Mouse (Mus musculus): ENCODE results near the gene Gm2663. TPM values are rescaled to one million over a fixed set of nuclear protein-coding genes. Genes with fewer than 3 reads are reported as not detected.
"Not testable (repeated sequence)": the region's sequence is repeated elsewhere in the genome, so short reads cannot be mapped to it uniquely, and the experiment has no call there.

Gene Gm2663
- polyA plus RNA-seq (2015; fragmentation: Nextera tagmentation; extraction: Ambion mirVana) = not detected in 2 replicates

DNA sequence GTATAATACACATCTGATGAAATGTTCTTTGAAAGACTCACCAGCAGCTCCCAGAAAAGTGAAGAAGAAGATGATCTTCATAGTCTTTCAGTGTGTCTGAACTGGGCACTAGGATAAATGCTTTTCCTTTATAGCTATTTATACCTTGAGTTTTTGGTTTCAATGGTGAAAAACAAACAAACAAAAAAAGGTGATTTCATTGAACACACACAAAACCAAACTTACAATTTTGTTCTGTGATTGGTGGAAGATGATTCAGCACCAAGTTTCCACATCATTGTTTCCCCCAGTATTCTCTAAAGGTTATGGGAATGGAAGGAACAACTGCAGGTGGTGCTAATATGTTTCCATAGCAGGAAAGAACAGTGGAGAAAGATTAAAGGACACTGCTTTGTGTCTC, at the start of gene Gm2663:
Gm2663 (minus strand) TSS at position 101 of the 400 bp plus-strand sequence.
- H3K27ac ChIP-seq; H3K36me3 ChIP-seq; DNase-seq; ATAC-seq (ENCODE audit: low read depth); H3K4me1 ChIP-seq (replicated peaks); H3K27me3 ChIP-seq; H3K9me3 ChIP-seq (replicated peaks); H3K4me2 ChIP-seq; H3K4me3 ChIP-seq (replicated peaks); H3K9ac ChIP-seq: not testable (repeated sequence)

- Histone ChIP-seq H3K9me3 (replicated peaks) (no peaks in the 10 kb centered on the region), H3K27me3 (no peaks in the 10 kb centered on the region), H3K9ac (no peak overlapping the region), H3K4me1 (replicated peaks) (no peaks in the 10 kb centered on the region), H3K27ac (no peak overlapping the region), H3K4me3 (replicated peaks) (no peak overlapping the region), H3K4me2 (no peak overlapping the region), H3K36me3 (no peaks in the 10 kb centered on the region)
- no peak for DNase-seq
- 28% methylated on average over 1 of the region's 1 CpGs for WGBS (ENCODE audit: insufficient replicate concordance)
- no peak for ATAC-seq (ENCODE audit: low read depth)
Observed at GRCm38 (mm10) chr6:41048602-41049001, 49.3 kb upstream of the Gm2663 start.

DNA sequence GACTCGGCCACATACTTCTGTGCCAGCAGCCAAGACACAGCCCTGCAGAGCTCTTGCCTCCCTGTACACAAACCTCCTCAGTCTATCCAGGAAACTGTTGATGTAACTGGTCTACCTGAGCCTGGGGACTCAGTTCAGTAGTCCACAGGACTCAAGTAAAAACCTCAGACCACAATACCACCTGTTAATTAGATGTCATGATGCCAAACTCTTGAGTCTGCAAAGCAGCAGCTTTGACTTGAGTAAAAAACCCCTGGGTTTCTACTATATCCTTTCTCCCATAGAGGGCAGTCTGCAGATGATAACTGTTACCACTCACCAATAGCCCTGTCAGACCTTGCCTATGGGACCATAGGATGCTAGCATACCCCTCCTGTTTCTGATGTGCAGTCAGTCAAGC, 48.7 kb upstream of the Gm2663 start:
- H3K4me2 ChIP-seq = no peak overlapping the region
- H3K4me3 ChIP-seq (replicated peaks) = no peak overlapping the region
- no peak overlapping the region for H3K9ac ChIP-seq
- H3K9me3 ChIP-seq (replicated peaks) = no peaks in the 10 kb centered on the region
- ATAC-seq (ENCODE audit: low read depth) = no peak
- no peak for DNase-seq
- H3K27ac ChIP-seq = no peak overlapping the region
- no peaks in the 10 kb centered on the region for H3K36me3 ChIP-seq
- H3K27me3 ChIP-seq = no peaks in the 10 kb centered on the region
- H3K4me1 ChIP-seq (replicated peaks) = no peaks in the 10 kb centered on the region
- WGBS (ENCODE audit: insufficient replicate concordance) = 65% methylated on average over 1 of the region's 1 CpGs

DNA sequence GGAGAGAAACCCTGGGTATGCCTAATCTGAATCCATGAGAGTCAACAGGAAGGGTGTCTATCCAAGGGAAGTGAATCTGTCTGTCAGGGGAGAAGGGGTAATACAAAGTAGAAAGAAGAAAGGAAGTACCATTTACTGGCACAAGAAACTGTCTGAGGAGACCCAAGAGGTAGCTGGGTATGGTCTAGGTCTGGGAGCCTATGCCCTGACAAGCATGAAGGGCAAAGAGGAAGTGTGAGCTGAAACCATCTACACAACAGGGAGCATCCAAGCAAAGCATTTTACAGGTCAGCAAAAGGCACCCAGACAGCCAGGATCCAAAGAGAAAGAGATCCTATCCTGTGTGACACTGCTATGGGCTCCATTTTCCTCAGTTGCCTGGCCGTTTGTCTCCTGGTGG, 47.9 kb upstream of the Gm2663 start:
- Histone ChIP-seq H3K27me3 (no peaks in the 10 kb centered on the region), H3K27ac (no peak overlapping the region), H3K4me1 (replicated peaks) (no peaks in the 10 kb centered on the region), H3K4me2 (no peak overlapping the region), H3K4me3 (replicated peaks) (no peak overlapping the region), H3K36me3 (no peaks in the 10 kb centered on the region), H3K9me3 (replicated peaks) (no peaks in the 10 kb centered on the region), H3K9ac (no peak overlapping the region)
- ATAC-seq (ENCODE audit: low read depth) (no peak), DNase-seq (no peak)
- WGBS (ENCODE audit: insufficient replicate concordance) = 67% methylated on average over 1 of the region's 1 CpGs

DNA sequence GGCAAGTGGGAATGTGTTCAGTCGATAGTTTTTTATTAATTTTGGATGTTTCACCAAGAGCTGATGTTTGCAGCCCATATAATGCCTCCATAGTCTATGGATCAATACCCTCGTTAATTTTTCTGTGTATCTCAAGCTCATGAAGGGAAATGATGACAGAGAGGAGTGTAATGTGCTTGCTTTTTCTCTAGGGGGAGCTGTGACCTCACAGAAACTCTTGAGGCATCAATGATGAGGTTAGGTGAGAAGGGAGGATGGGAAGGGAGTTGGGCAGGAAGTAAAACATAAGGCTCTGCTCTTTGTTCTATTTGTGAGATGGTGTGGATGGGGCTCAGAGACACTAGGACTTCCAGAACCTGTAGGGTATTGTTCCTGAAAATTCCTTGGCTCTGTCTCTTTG, 47.3 kb upstream of the Gm2663 start:
- Histone ChIP-seq H3K27me3 (no peaks in the 10 kb centered on the region), H3K36me3 (no peaks in the 10 kb centered on the region), H3K4me1 (replicated peaks) (no peaks in the 10 kb centered on the region), H3K9me3 (replicated peaks) (no peaks in the 10 kb centered on the region), H3K27ac (no peak overlapping the region), H3K4me2 (no peak overlapping the region), H3K4me3 (replicated peaks) (no peak overlapping the region), H3K9ac (no peak overlapping the region)
- DNase-seq (no peak), ATAC-seq (ENCODE audit: low read depth) (no peak)
- 34% methylated on average over 2 of the region's 2 CpGs for WGBS (ENCODE audit: insufficient replicate concordance)

- ATAC-seq (ENCODE audit: low read depth) (no peak), DNase-seq (no peak)
- H3K9ac ChIP-seq = no peak overlapping the region
- no peaks in the 10 kb centered on the region for H3K9me3 ChIP-seq (replicated peaks)
- no peak overlapping the region for H3K4me3 ChIP-seq (replicated peaks)
- no peaks in the 10 kb centered on the region for H3K36me3 ChIP-seq
- H3K4me1 ChIP-seq (replicated peaks) = no peaks in the 10 kb centered on the region
- no peak overlapping the region for H3K4me2 ChIP-seq
- no peak overlapping the region for H3K27ac ChIP-seq
- 47% methylated on average over 1 of the region's 1 CpGs for WGBS (ENCODE audit: insufficient replicate concordance)
- no peaks in the 10 kb centered on the region for H3K27me3 ChIP-seq
Observed at GRCm38 (mm10) chr6:41044753-41045152, 45.5 kb upstream of the Gm2663 start.

DNA sequence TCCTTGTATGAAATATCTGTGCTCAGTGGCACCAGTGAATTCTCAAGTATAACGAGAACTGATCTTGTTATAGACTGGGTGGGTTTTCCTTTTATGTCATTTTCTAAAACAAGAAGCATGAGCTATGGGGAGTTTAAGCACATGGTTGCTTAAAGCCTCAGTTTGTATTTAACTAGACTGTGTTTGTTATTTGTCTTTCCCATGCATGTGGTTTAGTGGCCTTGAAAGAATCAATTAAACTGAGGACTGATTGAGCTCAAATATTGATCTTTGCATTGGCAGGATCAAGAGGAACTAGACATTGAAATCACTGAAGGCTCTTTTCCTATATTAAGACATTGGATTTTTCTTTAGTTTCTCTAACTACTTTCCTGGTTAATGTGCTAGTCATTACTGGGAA, 45.0 kb upstream of the Gm2663 start:
- Histone ChIP-seq H3K9me3 (replicated peaks) (no peaks in the 10 kb centered on the region), H3K27ac (no peak overlapping the region), H3K9ac (no peak overlapping the region), H3K27me3 (no peaks in the 10 kb centered on the region), H3K4me1 (replicated peaks) (no peaks in the 10 kb centered on the region), H3K4me2 (no peak overlapping the region), H3K4me3 (replicated peaks) (no peak overlapping the region), H3K36me3 (no peaks in the 10 kb centered on the region)
- 45% methylated on average over 1 of the region's 1 CpGs for WGBS (ENCODE audit: insufficient replicate concordance)
- DNase-seq (no peak), ATAC-seq (ENCODE audit: low read depth) (no peak)

- H3K4me1 ChIP-seq (replicated peaks) = no peaks in the 10 kb centered on the region
- no peak within 1 kb of the TSS for H3K9ac ChIP-seq
- no peak within 1 kb of the TSS for H3K4me2 ChIP-seq
- H3K4me3 ChIP-seq (replicated peaks) = no peak within 1 kb of the TSS
- DNase-seq (no peak), ATAC-seq (ENCODE audit: low read depth) (no peak)
- no peak within 1 kb of the TSS for H3K27ac ChIP-seq
- no peaks in the 10 kb centered on the region for H3K9me3 ChIP-seq (replicated peaks)
- H3K27me3 ChIP-seq = no peaks in the 10 kb centered on the region
- no peaks in the 10 kb centered on the region for H3K36me3 ChIP-seq
Observed at GRCm38 (mm10) chr6:41035409-41035808, 36.1 kb upstream of the Gm2663 start, which contains the start of gene 2210010C04Rik. Gene 2210010C04Rik (minus strand): TSS chr6:41035509.

DNA sequence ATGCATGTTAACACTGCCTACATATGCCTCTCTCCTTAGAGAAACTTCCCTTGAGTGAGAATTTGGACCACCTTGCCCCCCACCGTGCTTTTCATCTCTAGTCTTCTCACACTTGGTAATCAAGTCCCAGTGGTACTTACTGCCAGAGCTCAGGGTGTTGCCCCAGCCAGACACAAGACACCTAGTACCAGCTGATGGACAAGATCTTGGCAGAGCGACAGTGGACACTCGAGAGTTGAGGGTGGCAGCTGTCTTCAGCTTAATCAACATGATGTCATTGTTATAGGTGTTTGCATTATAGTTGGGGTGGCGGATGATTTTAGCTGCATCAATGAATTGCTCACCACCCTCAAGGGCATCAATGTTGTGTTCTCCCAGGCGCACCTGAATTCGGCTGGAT, 33.5 kb upstream of the Gm2663 start:
- Histone ChIP-seq H3K4me3 (replicated peaks) (no peak overlapping the region), H3K4me1 (replicated peaks) (no peaks in the 10 kb centered on the region), H3K27ac (no peak overlapping the region), H3K4me2 (no peak overlapping the region), H3K9ac (no peak overlapping the region), H3K27me3 (no peaks in the 10 kb centered on the region), H3K36me3 (no peaks in the 10 kb centered on the region), H3K9me3 (replicated peaks) (no peaks in the 10 kb centered on the region)
- ATAC-seq (ENCODE audit: low read depth) (no peak), DNase-seq (no peak)
- WGBS (ENCODE audit: insufficient replicate concordance) = 57% methylated on average over 6 of the region's 6 CpGs

- Histone ChIP-seq H3K9me3 (replicated peaks) (no peaks in the 10 kb centered on the region), H3K9ac (no peak overlapping the region), H3K36me3 (no peaks in the 10 kb centered on the region), H3K4me1 (replicated peaks) (no peaks in the 10 kb centered on the region), H3K27ac (no peak overlapping the region), H3K4me2 (no peak overlapping the region), H3K4me3 (replicated peaks) (no peak overlapping the region), H3K27me3 (no peaks in the 10 kb centered on the region)
- WGBS (ENCODE audit: insufficient replicate concordance) = 52% methylated on average over 3 of the region's 3 CpGs
- no peak for ATAC-seq (ENCODE audit: low read depth)
- no peak for DNase-seq
Observed at GRCm38 (mm10) chr6:41032231-41032630, 33.0 kb upstream of the Gm2663 start.

DNA sequence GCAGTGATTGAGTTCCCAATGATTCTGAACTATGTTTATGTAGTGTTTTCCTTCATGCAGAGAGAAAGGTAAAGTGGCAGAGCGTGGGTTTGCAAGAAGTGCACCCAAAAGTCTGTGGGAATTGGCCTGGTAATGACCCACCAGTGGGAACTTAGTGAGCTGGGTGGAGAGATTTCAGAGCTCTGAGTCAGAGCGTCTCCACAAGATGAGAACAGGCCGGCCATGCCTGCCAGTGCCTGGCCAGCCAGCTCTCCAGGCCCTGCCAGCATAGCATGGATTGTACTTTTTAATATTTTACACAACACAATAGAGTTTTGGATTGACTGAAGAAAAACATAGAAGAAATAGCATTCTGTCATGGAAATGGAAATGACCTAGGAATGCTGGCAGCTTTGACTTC, 31.5 kb upstream of the Gm2663 start:
- Histone ChIP-seq H3K4me2 (no peak overlapping the region), H3K27ac (no peak overlapping the region), H3K9me3 (replicated peaks) (no peaks in the 10 kb centered on the region), H3K4me1 (replicated peaks) (no peaks in the 10 kb centered on the region; the same call in 1 of the 2 replicates), H3K4me3 (replicated peaks) (no peak overlapping the region), H3K27me3 (no peaks in the 10 kb centered on the region), H3K9ac (no peak overlapping the region), H3K36me3 (no peaks in the 10 kb centered on the region)
- DNase-seq (no peak), ATAC-seq (ENCODE audit: low read depth) (no peak)
- whole genome bisulfite sequencing (ENCODE audit: insufficient replicate concordance) = 64% methylated on average over 3 of the region's 3 CpGs

GRCm38 (mm10) chr6:41027053-41027452, 27.8 kb upstream of the Gm2663 start:
- Histone ChIP-seq H3K9ac (no peak overlapping the region), H3K27ac (no peak overlapping the region), H3K4me1 (replicated peaks) (no peaks in the 10 kb centered on the region; the same call in 1 of the 2 replicates), H3K36me3 (no peaks in the 10 kb centered on the region), H3K4me3 (replicated peaks) (no peak overlapping the region), H3K9me3 (replicated peaks) (no peaks in the 10 kb centered on the region), H3K27me3 (no peaks in the 10 kb centered on the region), H3K4me2 (no peak overlapping the region)
- no peak for ATAC-seq (ENCODE audit: low read depth)
- DNase-seq = no peak
- WGBS (ENCODE audit: insufficient replicate concordance) = 32% methylated on average over 2 of the region's 2 CpGs

Measured in liver, embryonic 13.5 days (tissue).